Mouse (Mus musculus): ENCODE data around the gene Josd2.

GRCm38 (mm10) chr7:44468644-44469285, 985 bp downstream of the Josd2 start:
- TF ChIP-seq CTCF (conservative IDR thresholded peaks at IDR 0.05; ENCODE audit: insufficient read depth, insufficient read length, low read depth, low read length) (no peak), POLR2A (IDR thresholded peaks at IDR 0.05; ENCODE audit: low read depth, low read length) (no peak)
